In genomic region chr12:102729855-102730797, GRCm38 (mm10) we compare ENCODE assay signal across 8 mouse cellular contexts. TPM values are rescaled to one million over a fixed set of nuclear protein-coding genes. Genes with fewer than 3 reads are reported as not detected.
DNase-seq lines count a peak whose midpoint lies in the region; ATAC-seq lines count a peak whose summit lies in the region.

No protein-coding gene starts in this region.

- no peaks in the 10 kb centered on the region for H3K9me3 ChIP-seq in heart, embryonic 11.5 days (replicated peaks; ENCODE audit: control insufficient read depth, low read length)
- no peaks in the 10 kb centered on the region for H3K9me3 ChIP-seq in intestine, embryonic 16.5 days (ENCODE audit: control insufficient read depth, low read length)

- H3K4me2 ChIP-seq in heart, embryonic 11.5 days, result peak overlapping the region; percentile 55
- peak overlapping the region; percentile 55 for H3K4me2 ChIP-seq in intestine, embryonic 16.5 days (ENCODE audit: low read depth, low read length)

- H3K27me3 ChIP-seq in heart, embryonic 11.5 days (ENCODE audit: control insufficient read depth, insufficient read depth, low read length), result no peaks in the 10 kb centered on the region
- H3K27me3 ChIP-seq in intestine, embryonic 16.5 days (replicated peaks; ENCODE audit: control insufficient read depth, insufficient read depth, low read length), result no peaks in the 10 kb centered on the region

- H3K36me3 ChIP-seq in heart, embryonic 11.5 days (ENCODE audit: control insufficient read depth, insufficient read depth, low read length), result no peaks in the 10 kb centered on the region
- no peaks in the 10 kb centered on the region for H3K36me3 ChIP-seq in intestine, embryonic 16.5 days (ENCODE audit: control insufficient read depth, insufficient read depth, low read length)

- H3K4me1 ChIP-seq in heart, embryonic 11.5 days (ENCODE audit: control insufficient read depth, insufficient read depth, low read length), result peaks cover 13% of the 10 kb centered on the region
- H3K4me1 ChIP-seq in intestine, embryonic 16.5 days (ENCODE audit: control insufficient read depth, insufficient read depth, low read length), result peaks cover 31% of the 10 kb centered on the region

- intact Hi-C loops in heart, postnatal 36 days (cut with DNase I), result loop anchor here (10.0 kb wide), 1 partner anchor 235 kb away; no protein-coding TSS in a partner anchor
- intact Hi-C loops in left cerebral cortex, postnatal 4 days (cut with DNase I), result no loop called here

- no peak for DNase-seq in heart, postnatal 36 days
- peak; percentile 81 for DNase-seq in cerebellum, adult 9-11 months
- DNase-seq in forelimb bud, embryonic 11.5 days (ENCODE audit: low read depth, low spot score), result peak; percentile 96
- DNase-seq in left cerebral cortex, postnatal 4 days, result peak; percentile 90
- DNase-seq in mesoderm, embryonic 11.5 days (ENCODE audit: low read depth, low spot score), result peak; percentile 94
- DNase-seq in spleen, postnatal 36 days (ENCODE audit: low spot score in 2 of 2), result peak; percentile 26 to 54

- 33% methylated on average over 26 of the region's 26 CpGs for WGBS in heart, embryonic 11.5 days (ENCODE audit: insufficient replicate concordance)
- WGBS in intestine, embryonic 16.5 days, result 32% methylated on average over 26 of the region's 26 CpGs

- H3K9ac ChIP-seq in heart, embryonic 11.5 days (ENCODE audit: low read depth, low read length), result 0 out of 2 replicates have a peak overlapping the region, but pooled peaks have one; percentile 35
- H3K9ac ChIP-seq in intestine, embryonic 16.5 days (ENCODE audit: low read depth, low read length), result peak overlapping the region; percentile 33; the same call in 1 of the 2 replicates

- H3K4me3 ChIP-seq in heart, embryonic 11.5 days (ENCODE audit: low read depth, low read length), result 0 out of 2 replicates have a peak overlapping the region, but pooled peaks have one; percentile 15
- peak overlapping the region; percentile 32 for H3K4me3 ChIP-seq in intestine, embryonic 16.5 days (ENCODE audit: low read length)

- H3K27ac ChIP-seq in heart, embryonic 11.5 days (ENCODE audit: low read depth, low read length), result no peak overlapping the region
- H3K27ac ChIP-seq in intestine, embryonic 16.5 days (ENCODE audit: low read length), result peak overlapping the region; percentile 98

- peak; percentile 95 for ATAC-seq in heart, embryonic 11.5 days (replicated peaks; ENCODE audit: insufficient number of reproducible peaks, low FRiP score, low TSS enrichment)
- ATAC-seq in intestine, embryonic 16.5 days, result peak; percentile 93

RNA-seq across cellular contexts. Expression of gene Moap1, which starts 13.3 kb away (rescaled TPM):
- polyA plus RNA-seq in heart, embryonic 11.5 days (2014; fragmentation: Nextera tagmentation; extraction: Ambion mirVana), result 21.1 and 23.7 TPM in 2 replicates
- 1 to 10 TPM; 7.6 to 7.7 TPM for total RNA-seq in heart, postnatal 36 days (2021)
- 19.3 and 20.2 TPM in 2 replicates for polyA plus RNA-seq in intestine, embryonic 16.5 days (2015; fragmentation: Nextera tagmentation; extraction: Ambion mirVana)
- total RNA-seq in left cerebral cortex, postnatal 4 days (2021), result 10 to 100 TPM; 28.3 to 30.3 TPM

RNA-seq across cellular contexts. Expression of gene Tmem251, which starts 13.4 kb away (rescaled TPM):
- polyA plus RNA-seq in heart, embryonic 11.5 days (2014; fragmentation: Nextera tagmentation; extraction: Ambion mirVana), result 7.4 and 7.9 TPM in 2 replicates
- 1 to 10 TPM; 3.7 to 3.9 TPM for total RNA-seq in heart, postnatal 36 days (2021)
- polyA plus RNA-seq in intestine, embryonic 16.5 days (2015; fragmentation: Nextera tagmentation; extraction: Ambion mirVana), result 16.9 and 17.2 TPM in 2 replicates
- total RNA-seq in left cerebral cortex, postnatal 4 days (2021), result 1 to 10 TPM; 5.3 to 6.0 TPM

RNA-seq across cellular contexts. Expression of gene Itpk1, which starts 25.4 kb away (rescaled TPM):
- polyA plus RNA-seq in heart, embryonic 11.5 days (2014; fragmentation: Nextera tagmentation; extraction: Ambion mirVana), result 3.2 and 3.5 TPM in 2 replicates
- 1 to 10 TPM; 6.8 to 8.8 TPM for total RNA-seq in heart, postnatal 36 days (2021)
- 51.4 and 57.1 TPM in 2 replicates for polyA plus RNA-seq in intestine, embryonic 16.5 days (2015; fragmentation: Nextera tagmentation; extraction: Ambion mirVana)
- 10 to 100 TPM; 80.2 to 88.1 TPM for total RNA-seq in left cerebral cortex, postnatal 4 days (2021)

RNA-seq across cellular contexts. Expression of gene Gm28051, which starts 27.4 kb away (rescaled TPM):
- polyA plus RNA-seq in heart, embryonic 11.5 days (2014; fragmentation: Nextera tagmentation; extraction: Ambion mirVana), result not detected in 2 replicates
- not detected for total RNA-seq in heart, postnatal 36 days (2021)
- not detected in 2 replicates for polyA plus RNA-seq in intestine, embryonic 16.5 days (2015; fragmentation: Nextera tagmentation; extraction: Ambion mirVana)
- not detected for total RNA-seq in left cerebral cortex, postnatal 4 days (2021)

RNA-seq across cellular contexts. Expression of gene Gon7, which starts 27.5 kb away (rescaled TPM):
- 25.2 and 26.4 TPM in 2 replicates for polyA plus RNA-seq in heart, embryonic 11.5 days (2014; fragmentation: Nextera tagmentation; extraction: Ambion mirVana)
- total RNA-seq in heart, postnatal 36 days (2021), result 1 to 10 TPM; 9.3 to 9.4 TPM
- polyA plus RNA-seq in intestine, embryonic 16.5 days (2015; fragmentation: Nextera tagmentation; extraction: Ambion mirVana), result 26.7 and 30.0 TPM in 2 replicates
- 10 to 100 TPM; 20.4 to 21.5 TPM for total RNA-seq in left cerebral cortex, postnatal 4 days (2021)

Comparison
In these comparisons a context has a peak if more than half of its experiments do, and no peak if none do; other contexts are left out.
1. DNase-seq: peak in cerebellum, adult 9-11 months (single experiment), forelimb bud, embryonic 11.5 days (single experiment), left cerebral cortex, postnatal 4 days (single experiment), mesoderm, embryonic 11.5 days (single experiment) and spleen, postnatal 36 days (2 of 2); none in heart, postnatal 36 days (0 of 2).
2. RNA of gene Itpk1, which starts 25.4 kb away (total RNA-seq): 80.2 to 88.1 TPM in left cerebral cortex, postnatal 4 days; 6.8 to 8.8 TPM in heart, postnatal 36 days; every median in the first group is over 4 times any median in the second.